Mouse (Mus musculus) urinary bladder, postnatal 0 days (tissue): Measurements from ENCODE around the gene Slc29a3. TPM values are rescaled to one million over a fixed set of nuclear protein-coding genes. Genes with fewer than 3 reads are reported as not detected.

Experiments
- polyA plus RNA-seq: library from polyadenylated mRNA; unstranded; fragments of >200 nt; fragmentation: Nextera tagmentation; extraction: Ambion mirVana; gene quantifications from 2 replicates; pipeline ENCODE4 v1.2.1, GENCODE M21; 2015

Slc29a3 gene
- polyA plus RNA-seq = 6.1 and 8.1 TPM in 2 replicates

GRCm38 (mm10) chr10:60752040-60753020 lies at the start of gene Slc29a3:
Slc29a3 (minus strand) TSS chr10:60752794.

GRCm38 (mm10) chr10:60696390-60696789 lies 56.2 kb downstream of the Slc29a3 start, which contains the start of gene Cdh23:
Cdh23 (minus strand) TSS chr10:60696490.

Other genes with a start within 250 kb of the Slc29a3 start
- 0.48 and 0.76 TPM in 2 replicates for gene Cdh23, start 56.3 kb downstream of the Slc29a3 start, polyA plus RNA-seq
- 6.1 and 7.0 TPM in 2 replicates for gene Unc5b, start 78.8 kb upstream of the Slc29a3 start, polyA plus RNA-seq